Mouse (Mus musculus): ENCODE data around the gene Ythdf1.

The Ythdf1 gene

DNA sequence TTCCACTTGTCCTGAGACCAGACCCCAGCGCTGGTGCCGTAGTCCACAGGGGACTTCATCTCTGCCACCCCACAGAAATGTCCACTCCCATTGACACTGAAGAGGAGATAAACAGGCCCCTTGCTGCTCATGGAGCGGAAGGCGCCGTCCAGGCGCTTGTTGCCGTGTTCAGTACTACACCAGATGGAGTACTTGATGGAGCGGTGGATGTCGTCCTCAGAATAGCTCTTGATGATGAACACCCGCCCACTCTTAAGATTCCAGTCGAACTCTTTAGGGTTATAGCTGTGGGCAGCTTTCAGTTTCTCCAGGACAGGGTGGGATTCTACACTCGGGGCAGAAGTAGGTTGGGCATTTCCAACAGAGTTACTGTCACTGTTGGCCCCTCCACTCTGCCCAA is 9.8 kb downstream of the Ythdf1 start:
- DNase-seq (ENCODE audit: low spot score), result no peak

- no peak for DNase-seq (ENCODE audit: low spot score)
Measured at GRCm38 (mm10) chr2:180905556-180906221, 15.1 kb downstream of the Ythdf1 start.

DNA sequence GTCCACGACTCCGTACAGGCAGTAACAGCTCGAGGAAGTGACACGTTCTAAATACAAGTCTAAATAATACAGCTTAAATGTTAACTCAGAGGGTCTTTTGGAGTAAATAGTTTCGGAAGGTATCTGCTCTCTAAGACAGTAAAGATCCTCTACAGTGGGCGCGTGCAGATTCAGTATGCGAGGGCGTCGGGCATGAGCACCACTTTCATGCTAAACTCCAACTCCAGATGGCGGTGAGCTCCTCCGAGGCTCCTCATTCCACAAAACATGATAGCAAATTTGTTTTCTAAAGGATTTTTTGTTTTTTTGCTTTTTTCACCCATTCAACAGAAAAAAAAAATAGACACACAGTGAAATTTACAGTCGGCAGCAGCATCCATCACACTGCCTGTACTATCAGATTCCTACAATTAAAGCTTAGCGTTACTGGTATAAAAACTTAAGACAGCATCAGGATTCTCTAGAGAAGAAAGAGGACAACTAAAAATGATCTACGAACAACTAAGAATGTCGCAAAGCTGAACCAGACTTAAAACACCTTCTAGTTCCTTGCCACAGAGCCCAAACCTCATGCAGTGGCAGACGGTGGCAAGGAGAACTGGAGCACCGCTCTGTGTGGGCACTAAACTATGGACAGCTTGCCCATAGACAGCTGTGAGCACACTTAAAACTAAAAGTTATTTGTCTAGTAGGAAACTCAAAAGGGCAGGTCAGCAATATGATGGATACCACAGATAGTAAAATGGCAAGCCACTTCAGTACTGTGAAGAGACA is 16.1 kb downstream of the Ythdf1 start:
- DNase-seq (ENCODE audit: low spot score), result no peak

- peak; percentile 62 for DNase-seq (ENCODE audit: low spot score)
Measured at GRCm38 (mm10) chr2:180902086-180902485, 18.7 kb downstream of the Ythdf1 start.

- no peak for DNase-seq (ENCODE audit: low spot score)
Measured at GRCm38 (mm10) chr2:180897857-180898256, 22.9 kb downstream of the Ythdf1 start.

DNA sequence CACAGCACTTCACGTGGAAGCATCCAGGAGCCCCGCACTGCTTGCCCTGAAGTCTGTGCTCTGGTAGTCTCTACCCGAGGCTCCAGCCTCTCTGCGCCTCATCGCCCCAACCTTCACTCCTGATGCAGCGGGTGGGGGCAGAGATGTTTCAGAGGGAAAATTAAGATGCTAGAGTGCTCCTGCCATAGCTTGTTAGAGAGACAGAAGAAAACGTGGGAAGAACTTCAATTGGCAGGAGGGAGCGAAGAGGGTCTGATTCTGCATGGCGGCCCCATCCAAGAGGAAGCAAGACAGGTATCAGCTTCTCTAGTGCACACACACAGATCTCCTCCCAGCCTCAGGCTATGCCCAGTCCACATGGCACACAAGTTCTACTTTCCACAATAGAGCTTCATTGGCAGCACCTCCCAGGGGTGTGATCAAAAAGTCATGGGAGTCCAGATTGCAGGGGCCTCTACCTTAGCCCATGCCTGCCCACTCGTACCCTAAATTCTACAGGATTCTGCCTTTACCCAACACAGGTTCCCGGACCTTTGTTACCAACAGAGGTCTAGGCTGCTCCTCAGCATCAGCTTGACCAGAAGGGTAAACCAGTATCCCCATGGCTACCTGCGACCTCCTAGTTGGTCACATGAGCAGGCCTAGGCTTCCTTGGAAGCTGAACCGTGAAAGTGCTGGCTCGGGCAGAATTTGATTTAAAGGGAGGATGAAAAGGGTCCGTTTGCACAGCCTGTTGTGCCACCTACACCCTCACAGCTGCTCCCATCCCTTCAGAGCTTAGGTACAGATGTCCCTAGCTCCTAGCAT is 23.7 kb downstream of the Ythdf1 start:
- no peak for DNase-seq (ENCODE audit: low spot score)

- no peak for DNase-seq (ENCODE audit: low spot score)
Measured at GRCm38 (mm10) chr2:180895837-180896525, 24.8 kb downstream of the Ythdf1 start.

- DNase-seq (ENCODE audit: low spot score), result no peak
Measured at GRCm38 (mm10) chr2:180895321-180895720, 25.4 kb downstream of the Ythdf1 start.

GRCm38 (mm10) chr2:180894734-180895133 is 26.0 kb downstream of the Ythdf1 start:
- no peak for DNase-seq (ENCODE audit: low spot score)

DNA sequence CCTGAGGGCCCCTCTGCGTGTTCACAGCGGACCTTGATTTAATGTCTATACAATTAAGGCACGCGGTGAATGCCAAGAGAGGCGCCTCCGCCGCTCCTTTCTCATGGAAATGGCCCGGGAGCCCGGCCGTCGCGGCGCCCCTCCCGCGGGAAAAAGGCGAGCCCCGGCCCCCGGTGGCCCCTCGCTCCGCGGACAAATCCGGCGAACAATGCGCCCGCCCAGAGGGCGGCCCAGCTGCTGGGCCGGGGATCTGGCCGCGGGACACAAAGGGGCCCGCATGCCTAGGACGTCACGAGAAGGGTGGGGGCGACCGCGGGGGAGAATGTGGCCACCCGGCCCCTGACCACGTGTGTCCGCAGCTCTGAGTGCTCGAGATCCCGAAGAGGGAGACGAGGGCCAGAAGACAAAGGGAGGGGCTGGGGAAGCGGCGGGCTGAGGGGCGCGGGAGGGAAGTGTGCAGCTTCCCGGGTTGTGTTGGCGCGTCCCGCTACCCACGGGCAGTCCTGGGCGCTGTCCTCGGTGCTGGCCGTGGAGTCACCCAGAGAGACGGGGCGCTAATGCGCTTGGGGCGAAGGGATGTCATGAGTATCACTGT is 26.6 kb downstream of the Ythdf1 start:
- no peak for DNase-seq (ENCODE audit: low spot score)

GRCm38 (mm10) chr2:180893537-180894028 is 27.2 kb downstream of the Ythdf1 start:
- DNase-seq (ENCODE audit: low spot score), result no peak

GRCm38 (mm10) chr2:180892841-180893521 is 27.8 kb downstream of the Ythdf1 start:
- DNase-seq (ENCODE audit: low spot score), result no peak

GRCm38 (mm10) chr2:180891835-180892323 is 28.9 kb downstream of the Ythdf1 start:
- no peak for DNase-seq (ENCODE audit: low spot score)

GRCm38 (mm10) chr2:180891075-180891834 is 29.5 kb downstream of the Ythdf1 start:
- no peak for DNase-seq (ENCODE audit: low spot score)

- DNase-seq (ENCODE audit: low spot score), result no peak
Measured at GRCm38 (mm10) chr2:180890422-180891074, 30.2 kb downstream of the Ythdf1 start.

GRCm38 (mm10) chr2:180889921-180890280 is 30.8 kb downstream of the Ythdf1 start:
- no peak for DNase-seq (ENCODE audit: low spot score)

- no peak for DNase-seq (ENCODE audit: low spot score)
Measured at GRCm38 (mm10) chr2:180889271-180889920, 31.4 kb downstream of the Ythdf1 start.

GRCm38 (mm10) chr2:180885270-180885669 is 35.5 kb downstream of the Ythdf1 start:
- DNase-seq (ENCODE audit: low spot score), result no peak

DNA sequence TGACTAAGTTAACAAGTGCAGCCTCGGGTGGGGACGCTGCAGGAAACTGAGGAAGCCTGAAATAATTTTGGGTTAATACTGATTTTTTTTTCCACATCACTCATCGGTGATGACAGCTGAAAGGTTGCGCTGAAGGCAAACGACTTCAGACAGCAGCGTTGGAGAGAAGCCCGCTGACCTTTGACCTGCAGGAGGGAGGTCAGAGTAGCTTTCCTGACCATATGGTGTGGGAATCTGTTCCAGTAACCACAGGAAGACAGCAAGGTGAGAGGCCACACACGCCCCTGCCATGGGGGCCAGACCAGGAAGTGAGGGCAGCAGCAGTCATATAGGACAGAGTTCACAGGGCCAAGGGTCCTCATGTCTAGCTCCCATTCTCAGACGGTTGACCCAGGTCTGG is 39.5 kb downstream of the Ythdf1 start:
- peak; percentile 60 for DNase-seq (ENCODE audit: low spot score)
